Mouse (Mus musculus): ENCODE data around the gene Phactr2. TPM values are rescaled to one million over a fixed set of nuclear protein-coding genes. Genes with fewer than 3 reads are reported as not detected.
"Not testable (repeated sequence)": the region's sequence is repeated elsewhere in the genome, so short reads cannot be mapped to it uniquely, and the experiment has no call there.

Gene Phactr2
- polyA plus RNA-seq, 1 experiment from 2014 or later = 7.0 TPM

DNA sequence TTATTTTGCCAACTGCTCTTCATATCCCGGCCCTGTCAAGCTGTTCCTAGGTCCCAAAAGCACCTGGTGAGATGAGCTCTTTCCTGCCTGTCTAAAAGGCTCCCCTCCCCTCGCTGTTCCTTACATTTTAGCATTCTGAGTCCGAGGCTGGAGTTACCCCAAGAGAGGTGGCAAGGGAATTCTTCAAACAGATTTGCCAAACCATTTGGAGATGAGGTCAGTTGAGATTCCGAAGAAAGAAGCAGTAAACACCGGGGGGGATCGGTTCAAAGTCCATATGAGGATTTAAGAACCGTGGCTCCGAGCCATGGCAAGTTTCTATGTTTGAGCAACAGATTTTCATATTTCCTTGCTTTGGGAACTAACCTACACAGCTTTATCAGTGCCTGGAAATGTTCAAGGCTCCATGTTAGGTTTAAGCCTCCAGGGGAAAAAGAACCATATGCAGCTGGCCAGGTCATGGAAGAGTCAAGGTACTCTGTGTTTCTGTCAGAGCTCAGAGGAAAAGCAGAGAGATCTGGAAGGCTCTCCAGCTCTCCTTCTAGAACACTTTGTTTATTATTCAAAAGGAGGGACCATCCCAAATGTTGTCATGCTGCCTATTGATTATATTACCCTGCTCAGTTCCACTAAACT lies 277.2 kb downstream of the Phactr2 start:
- no peak for ATAC-seq
- Histone ChIP-seq H3K36me3 (ENCODE audit: control insufficient read depth, insufficient read depth, low read length) (no peaks in the 10 kb centered on the region), H3K4me2 (ENCODE audit: low read length) (no peak overlapping the region), H3K9ac (ENCODE audit: low read depth, low read length) (no peak overlapping the region), H3K9me3 (replicated peaks; ENCODE audit: control insufficient read depth, low read length, poor library complexity, severe bottlenecking) (no peaks in the 10 kb centered on the region), H3K27me3 (ENCODE audit: control insufficient read depth, insufficient read depth, low read depth, low read length) (no peaks in the 10 kb centered on the region), H3K4me1 (ENCODE audit: control insufficient read depth, insufficient read depth, low read length) (peaks cover 5% of the 10 kb centered on the region), H3K27ac (ENCODE audit: low read length) (no peak overlapping the region), H3K4me3 (ENCODE audit: low read depth, low read length) (no peak overlapping the region)
- WGBS = 78% methylated on average over 8 of the region's 8 CpGs

DNA sequence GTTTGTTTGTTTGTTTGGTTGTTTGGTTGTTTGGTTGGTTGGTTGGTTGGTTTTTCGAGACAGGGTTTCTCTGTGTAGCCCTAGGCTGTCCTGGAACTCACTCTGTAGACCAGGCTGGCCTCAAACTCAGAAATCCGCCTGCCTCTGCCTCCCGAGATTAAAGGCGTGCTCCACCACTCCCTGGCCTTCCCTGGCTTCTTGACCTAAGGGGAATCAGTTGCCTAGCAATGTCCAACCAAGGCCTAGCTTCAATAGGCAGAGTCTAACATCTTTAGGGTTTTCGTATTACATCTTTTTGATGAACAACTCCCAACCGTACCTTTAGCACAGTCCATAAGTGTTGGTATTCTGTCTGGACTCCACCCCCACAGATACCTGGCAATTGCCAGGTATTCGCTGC lies 280.7 kb downstream of the Phactr2 start:
- not testable (repeated sequence) for H3K4me1 ChIP-seq (ENCODE audit: control insufficient read depth, insufficient read depth, low read length); H3K27ac ChIP-seq (ENCODE audit: low read length); H3K27me3 ChIP-seq (ENCODE audit: control insufficient read depth, insufficient read depth, low read depth, low read length); H3K9ac ChIP-seq (ENCODE audit: low read depth, low read length); H3K9me3 ChIP-seq (replicated peaks; ENCODE audit: control insufficient read depth, low read length, poor library complexity, severe bottlenecking)
- peak overlapping the region; percentile 93 for H3K4me3 ChIP-seq (ENCODE audit: low read depth, low read length)
- WGBS = 91% methylated on average over 7 of the region's 7 CpGs
- H3K4me2 ChIP-seq (ENCODE audit: low read length) = peak overlapping the region; percentile 73
- peaks cover 11% of the 10 kb centered on the region; the same call in 1 of the 2 replicates for H3K36me3 ChIP-seq (ENCODE audit: control insufficient read depth, insufficient read depth, low read length)
- peak; percentile 34 for ATAC-seq

DNA sequence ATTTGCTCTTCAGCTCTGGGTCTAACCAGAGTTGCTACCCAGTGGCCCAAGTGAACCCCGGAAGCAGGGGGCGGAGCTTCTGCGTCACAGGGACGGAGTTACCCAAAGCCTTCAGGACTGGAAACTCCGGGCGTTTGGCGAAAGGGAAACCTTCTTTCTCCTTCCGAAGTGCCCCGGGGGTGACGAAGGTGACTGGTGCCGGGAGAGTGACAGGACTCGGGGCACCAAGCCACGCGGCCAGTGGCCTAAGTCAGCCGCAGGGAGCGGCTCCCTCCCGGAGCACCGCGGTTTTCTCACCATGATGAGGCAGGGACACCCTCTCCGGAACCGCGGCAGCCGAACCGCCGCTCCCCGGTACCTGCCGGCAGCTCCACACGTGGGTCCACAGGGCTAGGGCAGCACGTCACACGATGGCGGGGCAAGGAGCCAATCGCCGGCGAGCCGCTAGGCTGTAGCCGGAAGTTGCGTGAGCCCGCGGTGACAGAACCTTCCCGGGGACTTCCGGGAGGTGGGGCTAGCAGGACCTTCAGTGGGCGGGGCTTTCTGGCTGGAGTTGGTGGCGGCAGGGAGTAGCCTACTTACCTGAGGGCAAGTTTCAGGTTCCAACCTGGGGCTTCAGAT lies 281.4 kb downstream of the Phactr2 start, which contains the start of gene Ltv1:
Gene Ltv1, minus strand, starts transcription at position 438 of the 621 bp plus-strand sequence.
- H3K27me3 ChIP-seq (ENCODE audit: control insufficient read depth, insufficient read depth, low read depth, low read length) = no peaks in the 10 kb centered on the region
- peaks cover 14% of the 10 kb centered on the region for H3K36me3 ChIP-seq (ENCODE audit: control insufficient read depth, insufficient read depth, low read length)
- peak within 1 kb of the TSS; percentile 84 for H3K9ac ChIP-seq (ENCODE audit: low read depth, low read length)
- peaks cover 7% of the 10 kb centered on the region for H3K4me1 ChIP-seq (ENCODE audit: control insufficient read depth, insufficient read depth, low read length)
- peak within 1 kb of the TSS; percentile 93 for H3K4me3 ChIP-seq (ENCODE audit: low read depth, low read length)
- ATAC-seq = peak; percentile 100
- peak within 1 kb of the TSS; percentile 65; the same call in 1 of the 2 replicates for H3K27ac ChIP-seq (ENCODE audit: low read length)
- H3K4me2 ChIP-seq (ENCODE audit: low read length) = peak within 1 kb of the TSS; percentile 73
- no peaks in the 10 kb centered on the region for H3K9me3 ChIP-seq (replicated peaks; ENCODE audit: control insufficient read depth, low read length, poor library complexity, severe bottlenecking)
- 0% methylated on average over 43 of the region's 43 CpGs for WGBS

DNA sequence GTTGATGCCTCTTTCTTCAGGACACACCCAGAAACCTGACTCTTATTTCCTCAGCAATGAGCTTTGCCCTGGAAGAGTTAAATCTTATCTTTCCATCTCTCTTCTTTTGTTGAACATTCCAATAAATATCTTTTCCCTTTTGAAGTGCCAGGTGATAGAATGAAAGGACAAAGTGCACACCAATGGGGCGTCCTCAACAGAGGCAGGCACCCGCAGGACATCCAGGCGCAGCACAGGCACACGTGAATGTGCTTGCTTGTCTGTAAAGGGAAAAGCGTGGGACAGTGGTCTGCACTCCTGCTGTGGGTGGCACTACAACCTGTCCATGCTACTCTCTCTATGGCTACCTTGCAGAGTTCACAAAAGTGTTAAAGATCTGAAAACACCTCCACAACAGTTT lies 284.3 kb downstream of the Phactr2 start:
- no peaks in the 10 kb centered on the region for H3K27me3 ChIP-seq (ENCODE audit: control insufficient read depth, insufficient read depth, low read depth, low read length)
- no peak overlapping the region for H3K4me3 ChIP-seq (ENCODE audit: low read depth, low read length)
- H3K4me2 ChIP-seq (ENCODE audit: low read length) = no peak overlapping the region
- H3K4me1 ChIP-seq (ENCODE audit: control insufficient read depth, insufficient read depth, low read length) = peaks cover 7% of the 10 kb centered on the region
- H3K9ac ChIP-seq (ENCODE audit: low read depth, low read length) = no peak overlapping the region
- H3K36me3 ChIP-seq (ENCODE audit: control insufficient read depth, insufficient read depth, low read length) = peaks cover 29% of the 10 kb centered on the region
- no peak overlapping the region for H3K27ac ChIP-seq (ENCODE audit: low read length)
- no peak for ATAC-seq
- 95% methylated on average over 5 of the region's 5 CpGs for WGBS
- H3K9me3 ChIP-seq (replicated peaks; ENCODE audit: control insufficient read depth, low read length, poor library complexity, severe bottlenecking) = no peaks in the 10 kb centered on the region

DNA sequence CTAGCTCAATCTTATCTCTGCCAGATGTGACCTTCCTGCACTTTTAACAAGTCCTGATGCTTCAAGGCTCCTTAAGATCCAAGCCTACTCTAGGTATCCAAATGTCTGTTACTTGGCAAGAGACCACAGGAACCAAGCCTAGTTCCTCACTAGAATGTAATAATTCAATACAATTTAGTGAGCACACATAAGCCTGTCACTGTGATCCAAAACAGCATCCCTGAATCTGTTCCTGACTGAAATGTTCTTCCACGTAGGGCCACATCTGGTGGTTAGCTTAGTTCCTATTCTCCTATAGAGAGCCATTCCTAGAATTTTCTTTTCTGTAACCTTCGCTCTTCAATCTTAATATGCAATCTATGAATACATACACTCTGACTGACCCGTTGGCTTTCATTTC lies 287.5 kb downstream of the Phactr2 start:
- WGBS = 96% methylated on average over 3 of the region's 3 CpGs
- Histone ChIP-seq H3K9ac (ENCODE audit: low read depth, low read length) (no peak overlapping the region), H3K9me3 (replicated peaks; ENCODE audit: control insufficient read depth, low read length, poor library complexity, severe bottlenecking) (no peaks in the 10 kb centered on the region), H3K36me3 (ENCODE audit: control insufficient read depth, insufficient read depth, low read length) (peaks cover 39% of the 10 kb centered on the region), H3K27me3 (ENCODE audit: control insufficient read depth, insufficient read depth, low read depth, low read length) (no peaks in the 10 kb centered on the region), H3K4me1 (ENCODE audit: control insufficient read depth, insufficient read depth, low read length) (no peaks in the 10 kb centered on the region), H3K27ac (ENCODE audit: low read length) (no peak overlapping the region), H3K4me3 (ENCODE audit: low read depth, low read length) (no peak overlapping the region), H3K4me2 (ENCODE audit: low read length) (no peak overlapping the region)
- ATAC-seq = no peak

DNA sequence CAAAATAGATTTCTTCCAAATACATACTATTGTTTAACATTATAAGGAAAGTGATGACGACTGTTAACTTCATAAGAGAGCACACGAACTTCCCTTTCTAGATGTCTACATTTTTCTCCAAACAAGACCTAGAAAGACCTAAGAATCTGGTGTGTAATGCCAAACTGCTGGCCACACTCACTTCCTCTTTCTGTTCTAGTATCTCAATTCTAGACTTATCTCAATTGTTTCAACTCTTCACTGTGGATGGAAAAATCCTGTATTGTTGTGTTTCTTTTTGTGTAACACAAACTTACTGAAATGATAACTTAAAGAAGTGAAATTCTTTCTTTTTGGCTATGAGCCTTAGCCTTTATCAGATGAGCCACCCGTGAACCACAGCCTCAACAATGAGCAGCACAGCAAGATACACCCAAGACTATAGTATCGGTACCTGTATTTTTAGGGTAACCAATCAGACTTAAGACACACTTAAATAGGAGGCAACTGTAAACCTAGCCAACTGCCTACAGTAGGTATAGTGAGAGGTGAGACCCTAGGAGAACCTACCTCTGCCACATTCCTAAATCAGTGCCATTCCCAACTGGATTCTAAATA lies 289.9 kb downstream of the Phactr2 start:
- 95% methylated on average over 4 of the region's 4 CpGs for WGBS
- Histone ChIP-seq H3K27me3 (ENCODE audit: control insufficient read depth, insufficient read depth, low read depth, low read length) (no peaks in the 10 kb centered on the region), H3K27ac (ENCODE audit: low read length) (no peak overlapping the region), H3K9ac (ENCODE audit: low read depth, low read length) (no peak overlapping the region), H3K9me3 (replicated peaks; ENCODE audit: control insufficient read depth, low read length, poor library complexity, severe bottlenecking) (no peaks in the 10 kb centered on the region), H3K4me3 (ENCODE audit: low read depth, low read length) (no peak overlapping the region), H3K4me1 (ENCODE audit: control insufficient read depth, insufficient read depth, low read length) (no peaks in the 10 kb centered on the region), H3K4me2 (ENCODE audit: low read length) (no peak overlapping the region), H3K36me3 (ENCODE audit: control insufficient read depth, insufficient read depth, low read length) (peaks cover 44% of the 10 kb centered on the region)
- no peak for ATAC-seq

DNA sequence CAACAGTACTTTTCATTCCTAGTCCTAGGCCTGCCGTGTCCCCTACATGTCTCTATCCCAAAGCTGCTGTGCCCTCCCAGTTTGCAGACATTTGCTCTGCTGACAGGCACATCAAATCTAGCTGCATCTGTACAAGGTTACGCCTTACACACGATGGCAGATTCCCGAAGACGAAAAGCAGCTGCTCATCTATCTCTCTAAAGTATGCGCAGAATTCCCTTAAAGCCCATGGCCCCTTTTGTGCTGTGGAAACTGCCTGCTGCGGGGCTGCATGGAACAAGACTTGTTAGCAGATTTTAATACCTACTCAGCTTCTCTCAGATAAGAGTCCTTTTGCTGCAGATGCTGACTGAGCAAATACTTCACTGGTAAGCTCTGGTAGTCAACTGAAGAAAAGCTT lies 294.0 kb downstream of the Phactr2 start:
- Histone ChIP-seq H3K4me2 (ENCODE audit: low read length) (no peak overlapping the region), H3K4me1 (ENCODE audit: control insufficient read depth, insufficient read depth, low read length) (no peaks in the 10 kb centered on the region), H3K9me3 (replicated peaks; ENCODE audit: control insufficient read depth, low read length, poor library complexity, severe bottlenecking) (no peaks in the 10 kb centered on the region), H3K4me3 (ENCODE audit: low read depth, low read length) (no peak overlapping the region), H3K9ac (ENCODE audit: low read depth, low read length) (no peak overlapping the region), H3K27ac (ENCODE audit: low read length) (no peak overlapping the region), H3K36me3 (ENCODE audit: control insufficient read depth, insufficient read depth, low read length) (peaks cover 49% of the 10 kb centered on the region), H3K27me3 (ENCODE audit: control insufficient read depth, insufficient read depth, low read depth, low read length) (no peaks in the 10 kb centered on the region)
- WGBS = 90% methylated on average over 7 of the region's 7 CpGs
- no peak for ATAC-seq

DNA sequence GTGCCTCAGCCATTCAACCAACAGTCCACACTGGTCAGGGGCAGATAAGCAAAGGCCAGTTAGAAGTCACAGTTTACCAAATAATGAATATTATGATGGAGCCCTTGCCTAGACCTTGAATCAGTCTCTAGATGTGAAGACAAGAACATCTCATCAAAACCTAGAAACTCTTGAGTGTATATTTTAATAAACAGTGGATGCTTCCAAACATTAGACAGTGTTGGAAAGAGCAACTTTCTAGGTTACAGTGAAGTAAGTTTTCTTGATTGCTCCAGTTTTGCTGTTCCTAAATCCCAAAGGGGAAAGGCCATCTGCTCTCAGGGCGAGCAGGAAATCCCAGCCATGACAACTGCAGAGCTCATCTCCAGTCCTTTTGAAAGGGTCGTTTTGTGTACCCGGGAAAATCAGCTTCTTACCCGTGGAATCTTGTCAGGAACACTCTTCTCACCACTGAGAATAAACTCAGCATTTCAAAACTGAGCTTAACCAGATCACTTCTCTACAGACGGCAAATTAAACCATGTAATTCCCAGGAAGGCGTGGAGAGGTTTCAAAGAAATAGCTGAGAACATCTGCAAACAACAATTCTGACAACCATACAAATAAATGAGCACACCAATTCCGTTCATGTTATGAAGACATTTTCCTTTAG lies 296.1 kb downstream of the Phactr2 start, which contains the start of gene Zc2hc1b:
Gene Zc2hc1b, minus strand, starts transcription at position 51 of the 652 bp plus-strand sequence.
- peaks cover 47% of the 10 kb centered on the region for H3K36me3 ChIP-seq (ENCODE audit: control insufficient read depth, insufficient read depth, low read length)
- ATAC-seq = no peak
- H3K4me1 ChIP-seq (ENCODE audit: control insufficient read depth, insufficient read depth, low read length) = no peaks in the 10 kb centered on the region
- 58% methylated on average over 7 of the region's 7 CpGs for WGBS
- no peak within 1 kb of the TSS for H3K9ac ChIP-seq (ENCODE audit: low read depth, low read length)
- H3K27me3 ChIP-seq (ENCODE audit: control insufficient read depth, insufficient read depth, low read depth, low read length) = no peaks in the 10 kb centered on the region
- no peak within 1 kb of the TSS for H3K4me2 ChIP-seq (ENCODE audit: low read length)
- no peaks in the 10 kb centered on the region for H3K9me3 ChIP-seq (replicated peaks; ENCODE audit: control insufficient read depth, low read length, poor library complexity, severe bottlenecking)
- H3K4me3 ChIP-seq (ENCODE audit: low read depth, low read length) = no peak within 1 kb of the TSS
- H3K27ac ChIP-seq (ENCODE audit: low read length) = no peak within 1 kb of the TSS

DNA sequence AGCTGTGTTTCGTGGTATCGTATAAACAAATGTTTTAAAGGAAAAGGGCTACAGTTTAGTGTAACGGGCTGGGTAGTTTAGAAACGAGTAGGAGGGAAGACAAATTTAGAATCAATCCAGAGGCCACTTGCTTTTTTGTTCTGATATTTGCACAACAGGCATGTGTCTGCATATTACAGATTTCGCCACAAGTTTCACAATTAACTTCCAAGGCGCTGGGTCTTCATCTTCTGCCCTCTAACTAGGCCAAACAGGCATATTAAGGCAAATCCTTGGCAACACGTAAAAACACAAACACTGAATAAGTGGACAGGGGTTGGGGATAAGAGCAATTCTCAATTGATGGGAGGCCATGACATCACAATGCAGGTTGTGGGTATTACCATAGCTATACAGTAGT lies 298.3 kb downstream of the Phactr2 start:
- Histone ChIP-seq H3K27ac (ENCODE audit: low read length) (no peak overlapping the region), H3K36me3 (ENCODE audit: control insufficient read depth, insufficient read depth, low read length) (peaks cover 36% of the 10 kb centered on the region), H3K4me3 (ENCODE audit: low read depth, low read length) (no peak overlapping the region), H3K4me1 (ENCODE audit: control insufficient read depth, insufficient read depth, low read length) (no peaks in the 10 kb centered on the region), H3K27me3 (ENCODE audit: control insufficient read depth, insufficient read depth, low read depth, low read length) (no peaks in the 10 kb centered on the region), H3K9me3 (replicated peaks; ENCODE audit: control insufficient read depth, low read length, poor library complexity, severe bottlenecking) (no peaks in the 10 kb centered on the region), H3K9ac (ENCODE audit: low read depth, low read length) (no peak overlapping the region), H3K4me2 (ENCODE audit: low read length) (no peak overlapping the region)
- no peak for ATAC-seq
- WGBS = 93% methylated on average over 7 of the region's 7 CpGs

All from midbrain, embryonic 16.5 days (tissue).